Mouse (Mus musculus): ENCODE data around the gene Sf3a2. TPM values are rescaled to one million over a fixed set of nuclear protein-coding genes. Genes with fewer than 3 reads are reported as not detected.

The Sf3a2 gene
- 24.0 and 43.6 TPM in 2 replicates for polyA plus RNA-seq (2012; rRNA removed; ENCODE audit: low replicate concordance)

GRCm38 (mm10) chr10:80798150-80799006 is at the start of gene Sf3a2, which contains the start of gene Plekhj1:
Sf3a2 (plus strand) TSS chr10:80798198.
Plekhj1 (minus strand) TSS chr10:80798626.

GRCm38 (mm10) chr10:80754594-80755290 is 43.3 kb upstream of the Sf3a2 start, which contains the start of gene Dot1l:
Dot1l (plus strand) TSS chr10:80755206.

DNA sequence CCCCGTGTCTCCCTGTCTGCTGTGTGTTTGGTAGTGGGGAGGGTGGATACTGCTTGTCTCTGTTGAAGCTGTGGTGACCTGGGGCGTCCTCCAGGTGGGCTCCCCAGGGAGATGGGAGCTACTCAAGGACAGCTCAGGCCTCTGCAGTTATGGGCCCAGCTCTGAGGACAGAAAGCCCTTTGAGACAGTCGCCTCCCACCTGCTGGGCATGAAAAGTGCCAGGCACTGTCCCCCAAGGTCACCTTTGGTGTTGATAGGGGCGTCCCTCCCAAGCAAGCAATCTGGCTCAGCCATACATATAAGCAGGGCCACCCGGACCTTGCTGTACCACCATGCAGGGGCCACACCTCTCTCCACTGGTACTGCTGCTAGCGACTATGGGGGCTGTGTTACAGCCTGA is 6.9 kb downstream of the Sf3a2 start, which contains the start of gene Amh:
TSS of gene Amh (plus strand) at position 328 of the 400 bp plus-strand sequence.

GRCm38 (mm10) chr10:80813366-80813765 is 15.4 kb downstream of the Sf3a2 start, which contains the start of gene Jsrp1:
Jsrp1 (minus strand) TSS chr10:80813498.

GRCm38 (mm10) chr10:80826151-80827062 is 28.4 kb downstream of the Sf3a2 start, which contains the start of gene Oaz1:
Oaz1 (plus strand) TSS chr10:80826656.

GRCm38 (mm10) chr10:80843931-80844547 is 46.0 kb downstream of the Sf3a2 start, which contains the start of gene Lingo3:
Lingo3 (minus strand) TSS chr10:80844039.

Other genes with a start within 250 kb of the Sf3a2 start
- gene Rexo1, start 236.6 kb upstream of the Sf3a2 start, polyA plus RNA-seq (2012; rRNA removed; ENCODE audit: low replicate concordance) = 36.1 and 53.1 TPM in 2 replicates
- gene Klf16, start 220.9 kb upstream of the Sf3a2 start, polyA plus RNA-seq (2012; rRNA removed; ENCODE audit: low replicate concordance) = 13.1 and 28.3 TPM in 2 replicates
- gene Abhd17a, start 207.9 kb upstream of the Sf3a2 start, polyA plus RNA-seq (2012; rRNA removed; ENCODE audit: low replicate concordance) = 199 and 204 TPM in 2 replicates
- gene Scamp4, start 195.3 kb upstream of the Sf3a2 start, polyA plus RNA-seq (2012; rRNA removed; ENCODE audit: low replicate concordance) = 107 and 129 TPM in 2 replicates
- 9.4 and 12.8 TPM in 2 replicates for gene Adat3, start 195.3 kb upstream of the Sf3a2 start, polyA plus RNA-seq (2012; rRNA removed; ENCODE audit: low replicate concordance)
- gene Gm49322, start 192.2 kb upstream of the Sf3a2 start, polyA plus RNA-seq (2012; rRNA removed; ENCODE audit: low replicate concordance) = 1.6 and 3.7 TPM in 2 replicates
- gene Csnk1g2, start 175.4 kb upstream of the Sf3a2 start, polyA plus RNA-seq (2012; rRNA removed; ENCODE audit: low replicate concordance) = 183 and 235 TPM in 2 replicates
- 80.1 and 107 TPM in 2 replicates for gene Btbd2, start 141.1 kb upstream of the Sf3a2 start, polyA plus RNA-seq (2012; rRNA removed; ENCODE audit: low replicate concordance)
- gene Mknk2, start 120.1 kb upstream of the Sf3a2 start, polyA plus RNA-seq (2012; rRNA removed; ENCODE audit: low replicate concordance) = 507 and 1,079 TPM in 2 replicates
- gene Mob3a, start 96.2 kb upstream of the Sf3a2 start, polyA plus RNA-seq (2012; rRNA removed; ENCODE audit: low replicate concordance) = 43.3 and 51.8 TPM in 2 replicates
- 61.1 and 73.0 TPM in 2 replicates for gene Izumo4, start 96.0 kb upstream of the Sf3a2 start, polyA plus RNA-seq (2012; rRNA removed; ENCODE audit: low replicate concordance)
- gene Ap3d1, start 55.9 kb upstream of the Sf3a2 start, polyA plus RNA-seq (2012; rRNA removed; ENCODE audit: low replicate concordance) = 155 and 208 TPM in 2 replicates
- gene Dot1l, start 43.0 kb upstream of the Sf3a2 start, polyA plus RNA-seq (2012; rRNA removed; ENCODE audit: low replicate concordance) = 17.0 and 39.8 TPM in 2 replicates
- gene Plekhj1, start 428 bp downstream of the Sf3a2 start, polyA plus RNA-seq (2012; rRNA removed; ENCODE audit: low replicate concordance) = 44.8 and 76.1 TPM in 2 replicates
- gene Amh, start 7.0 kb downstream of the Sf3a2 start, polyA plus RNA-seq (2012; rRNA removed; ENCODE audit: low replicate concordance) = 0.44 and 0.53 TPM in 2 replicates
- 0.21 and 0.96 TPM in 2 replicates for gene Jsrp1, start 15.3 kb downstream of the Sf3a2 start, polyA plus RNA-seq (2012; rRNA removed; ENCODE audit: low replicate concordance)
- 919 and 1,058 TPM in 2 replicates for gene Oaz1, start 28.5 kb downstream of the Sf3a2 start, polyA plus RNA-seq (2012; rRNA removed; ENCODE audit: low replicate concordance)
- gene Lingo3, start 45.8 kb downstream of the Sf3a2 start, polyA plus RNA-seq (2012; rRNA removed; ENCODE audit: low replicate concordance) = 0.03 TPM in 1 of 2 replicates, not detected in the other
- gene Lsm7, start 57.0 kb downstream of the Sf3a2 start, polyA plus RNA-seq (2012; rRNA removed; ENCODE audit: low replicate concordance) = 86.7 and 136 TPM in 2 replicates
- 62.5 and 116 TPM in 2 replicates for gene Sppl2b, start 57.1 kb downstream of the Sf3a2 start, polyA plus RNA-seq (2012; rRNA removed; ENCODE audit: low replicate concordance)
- 0.07 and 0.36 TPM in 2 replicates for gene Tmprss9, start 73.7 kb downstream of the Sf3a2 start, polyA plus RNA-seq (2012; rRNA removed; ENCODE audit: low replicate concordance)
- gene Timm13, start 102.8 kb downstream of the Sf3a2 start, polyA plus RNA-seq (2012; rRNA removed; ENCODE audit: low replicate concordance) = 179 and 198 TPM in 2 replicates
- 7.3 and 23.8 TPM in 2 replicates for gene Lmnb2, start 120.0 kb downstream of the Sf3a2 start, polyA plus RNA-seq (2012; rRNA removed; ENCODE audit: low replicate concordance)
- 18.0 and 22.1 TPM in 2 replicates for gene Gadd45b, start 131.9 kb downstream of the Sf3a2 start, polyA plus RNA-seq (2012; rRNA removed; ENCODE audit: low replicate concordance)
- gene Gng7, start 216.7 kb downstream of the Sf3a2 start, polyA plus RNA-seq (2012; rRNA removed; ENCODE audit: low replicate concordance) = 8.4 and 8.5 TPM in 2 replicates
- 0.08 and 0.13 TPM in 2 replicates for gene Diras1, start 227.5 kb downstream of the Sf3a2 start, polyA plus RNA-seq (2012; rRNA removed; ENCODE audit: low replicate concordance)
- gene Slc39a3, start 239.2 kb downstream of the Sf3a2 start, polyA plus RNA-seq (2012; rRNA removed; ENCODE audit: low replicate concordance) = 47.1 and 47.6 TPM in 2 replicates

Measured in subcutaneous adipose tissue, adult 2 months (tissue).